Mouse (Mus musculus) cerebellum, postnatal 14 days (tissue): ENCODE measurements around the gene Ahdc1.
"Not testable (repeated sequence)": the region's sequence is repeated elsewhere in the genome, so short reads cannot be mapped to it uniquely, and the experiment has no call there.

Experiments used
- DNase-seq, 2 experiments: peaks; one replicate each; pipeline ENCODE4 v3.0.0; 2021; ENCODE audit warnings: mixed read lengths in 2 of 2

Ahdc1 gene

GRCm38 (mm10) chr4:132997469-132998237, 13.4 kb upstream of the Ahdc1 start:
- no peak for DNase-seq

- DNase-seq: peak; percentile 84 to 91
Measured at GRCm38 (mm10) chr4:133002896-133003295, 8.2 kb upstream of the Ahdc1 start.

GRCm38 (mm10) chr4:133003316-133004018, 7.6 kb upstream of the Ahdc1 start:
- DNase-seq: peak; percentile 55 to 68

- peak; percentile 92 for DNase-seq
Measured at GRCm38 (mm10) chr4:133005233-133005632, 5.8 kb upstream of the Ahdc1 start.

- not testable (repeated sequence) for DNase-seq
Measured at GRCm38 (mm10) chr4:133005885-133006451, 5.1 kb upstream of the Ahdc1 start.

GRCm38 (mm10) chr4:133007513-133008380, 3.3 kb upstream of the Ahdc1 start:
- DNase-seq: no peak

- DNase-seq: peak; percentile 85 to 86
Measured at GRCm38 (mm10) chr4:133009131-133009530, 1.9 kb upstream of the Ahdc1 start.

GRCm38 (mm10) chr4:133009676-133010075, 1.4 kb upstream of the Ahdc1 start:
- no peak for DNase-seq

- DNase-seq: peak in 1 of 2 experiments; percentile 52
Measured at GRCm38 (mm10) chr4:133010611-133011010, 449 bp upstream of the Ahdc1 start.

- peak; percentile 61 to 74 for DNase-seq
Measured at GRCm38 (mm10) chr4:133011821-133012775, 1.0 kb downstream of the Ahdc1 start.

GRCm38 (mm10) chr4:133012776-133013265, 1.8 kb downstream of the Ahdc1 start:
- DNase-seq: peak; percentile 63 to 70

- DNase-seq: peak; percentile 58 to 65
Measured at GRCm38 (mm10) chr4:133013266-133013891, 2.3 kb downstream of the Ahdc1 start.

GRCm38 (mm10) chr4:133014088-133014487, 3.0 kb downstream of the Ahdc1 start:
- DNase-seq: peak; percentile 61 to 68

GRCm38 (mm10) chr4:133014896-133015709, 4.0 kb downstream of the Ahdc1 start:
- peak; percentile 63 to 65 for DNase-seq

- peak in 1 of 2 experiments; percentile 37 for DNase-seq
Measured at GRCm38 (mm10) chr4:133015710-133016651, 4.9 kb downstream of the Ahdc1 start.

GRCm38 (mm10) chr4:133016677-133017415, 5.8 kb downstream of the Ahdc1 start:
- no peak for DNase-seq

GRCm38 (mm10) chr4:133017597-133018262, 6.7 kb downstream of the Ahdc1 start:
- no peak for DNase-seq
